Mouse (Mus musculus): ENCODE measurements at regions not wholly inside any gene's neighbourhood (a gene's known extent, or its start where the extent isn't known, plus 50 kb on each side); places are given as distances from the start of the nearest gene placed in this dataset.

DNA sequence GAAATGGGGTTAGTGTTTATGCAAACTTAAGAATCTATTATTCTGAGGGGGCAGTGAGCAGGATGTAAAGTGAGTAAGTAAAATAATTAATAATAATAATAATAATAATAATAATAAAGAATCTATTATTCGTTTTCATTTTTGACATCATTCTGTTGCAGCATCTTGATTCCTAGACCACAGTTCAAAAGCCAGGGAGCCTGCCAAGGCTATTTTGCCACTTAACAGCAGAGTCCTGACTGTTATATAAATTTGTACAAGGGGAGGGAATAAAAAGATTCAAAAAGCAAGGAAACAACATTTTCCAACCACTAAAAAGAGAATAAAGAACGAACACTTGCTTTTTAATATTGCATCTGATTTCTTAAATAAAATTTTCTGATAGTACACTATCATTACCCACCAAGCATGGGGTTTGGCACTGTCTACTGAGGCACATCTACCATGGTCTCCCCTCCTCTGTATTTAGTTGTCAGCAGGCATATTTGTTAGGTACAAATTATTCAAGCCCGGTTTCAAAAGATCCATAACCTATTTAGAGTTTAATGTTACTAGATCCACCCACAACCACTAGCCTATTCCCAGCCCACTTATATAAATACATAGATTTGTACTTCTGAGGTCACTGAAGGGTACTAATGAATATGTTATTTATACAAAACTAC is 228.8 kb upstream of the Zic4 start:
- DNase-seq (ENCODE audit: low read depth, low spot score), result no peak

- no peak for DNase-seq (ENCODE audit: low read depth, low spot score)
Observed at GRCm38 (mm10) chr9:91134325-91134724, 227.9 kb upstream of the Zic4 start.

- DNase-seq (ENCODE audit: low read depth, low spot score), result no peak
Observed at GRCm38 (mm10) chr9:91135107-91135506, 227.1 kb upstream of the Zic4 start.

GRCm38 (mm10) chr9:91140651-91141050 is 221.6 kb upstream of the Zic4 start:
- no peak for DNase-seq (ENCODE audit: low read depth, low spot score)

- no peak for DNase-seq (ENCODE audit: low read depth, low spot score)
Observed at GRCm38 (mm10) chr9:91151893-91152292, 210.3 kb upstream of the Zic4 start.

- no peak for DNase-seq (ENCODE audit: low read depth, low spot score)
Observed at GRCm38 (mm10) chr9:91159311-91159710, 202.9 kb upstream of the Zic4 start.

DNA sequence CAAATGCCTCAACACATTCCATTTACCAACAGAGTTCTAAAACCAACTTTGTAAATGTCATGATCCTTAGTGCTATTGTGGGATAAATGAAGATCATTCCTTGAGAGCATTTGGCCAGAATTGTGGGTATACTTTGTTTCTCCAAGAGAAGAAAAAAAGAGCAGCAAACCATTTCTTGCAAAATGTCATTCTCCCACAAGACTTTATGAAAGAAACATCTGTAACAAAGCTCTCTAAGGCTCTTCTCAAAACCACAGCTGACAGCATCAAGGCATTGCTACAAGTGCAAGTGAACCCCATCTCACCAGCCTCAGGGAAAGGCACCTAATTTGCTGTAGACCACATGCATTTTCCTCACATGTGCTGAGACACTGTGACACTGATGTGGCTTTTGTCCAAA is 194.3 kb upstream of the Zic4 start:
- no peak for DNase-seq (ENCODE audit: low read depth, low spot score)

GRCm38 (mm10) chr9:91193221-91193620 is 169.0 kb upstream of the Zic4 start:
- DNase-seq (ENCODE audit: low read depth, low spot score), result no peak

- no peak for DNase-seq (ENCODE audit: low read depth, low spot score)
Observed at GRCm38 (mm10) chr9:91193954-91194353, 168.3 kb upstream of the Zic4 start.

- no peak for DNase-seq (ENCODE audit: low read depth, low spot score)
Observed at GRCm38 (mm10) chr9:91207281-91207680, 154.9 kb upstream of the Zic4 start.

- no peak for DNase-seq (ENCODE audit: low read depth, low spot score)
Observed at GRCm38 (mm10) chr9:91227673-91228440, 134.4 kb upstream of the Zic4 start.

DNA sequence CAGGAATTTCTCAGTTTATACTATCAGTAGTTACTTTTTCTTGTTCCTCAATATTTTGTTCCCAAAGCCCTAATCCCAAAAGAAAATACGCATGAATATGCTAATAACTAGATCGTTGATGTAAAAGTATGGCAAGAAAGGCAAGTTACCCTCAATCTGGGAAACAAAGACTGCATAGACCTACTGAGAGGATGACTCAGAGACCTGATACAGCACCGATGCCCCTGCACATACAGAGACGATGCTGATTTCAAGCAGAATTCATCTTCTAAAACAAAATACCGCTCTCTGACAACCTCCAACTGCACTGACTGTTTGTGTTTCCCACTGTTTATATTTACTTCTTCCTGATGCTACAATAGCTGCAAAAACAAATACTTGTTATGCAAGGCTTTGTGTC is 133.7 kb upstream of the Zic4 start:
- DNase-seq (ENCODE audit: low read depth, low spot score), result no peak

DNA sequence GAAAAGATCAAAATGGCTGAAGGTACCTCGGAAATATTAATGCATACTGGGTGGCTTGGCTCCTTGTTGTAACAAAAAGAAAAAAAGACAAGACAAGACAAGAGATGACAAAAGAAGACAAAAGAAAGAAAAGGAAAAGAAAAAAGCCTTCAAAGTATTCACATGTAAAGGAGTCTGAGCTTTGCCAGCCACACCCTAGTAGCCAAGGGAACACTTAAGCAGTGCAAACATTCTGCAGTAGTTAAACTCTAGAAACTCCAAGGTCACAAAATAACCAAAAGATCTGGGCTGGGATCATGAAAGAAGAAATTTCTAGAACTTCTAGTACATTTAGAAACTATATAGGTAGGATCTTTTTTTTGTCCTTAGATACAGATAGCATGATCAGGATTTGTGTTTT is 108.3 kb upstream of the Zic4 start:
- DNase-seq (ENCODE audit: low read depth, low spot score), result no peak

DNA sequence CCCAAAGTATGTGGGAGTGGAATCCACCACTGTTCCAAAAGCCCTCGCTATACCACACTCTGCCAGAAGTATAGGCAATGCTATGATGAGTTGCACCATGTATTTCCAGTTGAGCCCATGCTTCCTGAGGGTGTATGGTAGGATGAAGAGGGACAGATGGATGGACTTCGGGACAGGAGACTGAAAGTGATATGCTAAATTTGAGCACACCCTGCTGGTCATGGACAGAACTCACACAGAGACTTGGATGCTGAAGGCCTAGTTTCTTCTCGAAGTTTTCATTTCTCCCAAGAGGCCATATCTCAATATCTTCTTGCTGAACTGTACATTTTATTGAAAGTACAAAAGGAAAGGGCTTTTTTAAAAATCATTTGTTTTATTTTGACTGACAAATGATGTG is 70.9 kb upstream of the Zic4 start:
- DNase-seq (ENCODE audit: low read depth, low spot score), result no peak

All from brain, embryonic 18.5 days (tissue).